Mouse (Mus musculus) layer of hippocampus, adult 9-10 months (tissue): ENCODE data around the gene Gm11444.

ENCODE experiments used
- DNase-seq: peaks from one replicate; pipeline ENCODE4 v3.0.0; 2022; ENCODE audit warnings: low spot score

Gene Gm11444

GRCm38 (mm10) chr11:85850233-85850632 lies at the start of gene Gm11444:
Gene Gm11444, minus strand, starts transcription at chr11:85850333.
- no peak for DNase-seq

- no peak for DNase-seq
Observed at GRCm38 (mm10) chr11:85896335-85896985, 46.3 kb upstream of the Gm11444 start.

GRCm38 (mm10) chr11:85894731-85895545 lies 44.8 kb upstream of the Gm11444 start:
- DNase-seq = no peak

GRCm38 (mm10) chr11:85894136-85894530 lies 44.0 kb upstream of the Gm11444 start:
- no peak for DNase-seq

GRCm38 (mm10) chr11:85893400-85894135 lies 43.4 kb upstream of the Gm11444 start:
- no peak for DNase-seq

GRCm38 (mm10) chr11:85892771-85893170 lies 42.6 kb upstream of the Gm11444 start:
- DNase-seq = no peak

DNA sequence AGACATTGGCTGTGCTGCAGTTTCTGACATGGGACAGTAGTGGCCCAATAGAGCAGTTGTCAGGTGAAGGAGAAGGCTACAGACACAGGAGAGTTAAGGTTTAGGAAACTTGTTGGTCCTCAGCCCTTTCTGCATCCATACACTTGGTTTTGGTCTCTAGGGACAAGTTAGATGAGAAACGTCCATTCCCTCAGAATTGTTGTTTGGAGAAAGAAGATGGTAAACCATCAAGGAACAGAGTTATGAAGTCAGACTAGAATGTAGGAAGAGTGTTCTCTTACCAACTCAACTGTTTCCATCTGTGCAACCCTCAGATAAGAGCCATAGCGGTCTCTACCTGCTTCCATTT lies 41.5 kb upstream of the Gm11444 start:
- DNase-seq = no peak

- no peak for DNase-seq
Observed at GRCm38 (mm10) chr11:85891010-85891691, 41.0 kb upstream of the Gm11444 start.

- DNase-seq = no peak
Observed at GRCm38 (mm10) chr11:85890563-85890845, 40.4 kb upstream of the Gm11444 start.

- no peak for DNase-seq
Observed at GRCm38 (mm10) chr11:85889730-85890562, 39.8 kb upstream of the Gm11444 start.

- DNase-seq = no peak
Observed at GRCm38 (mm10) chr11:85889056-85889729, 39.1 kb upstream of the Gm11444 start.

DNA sequence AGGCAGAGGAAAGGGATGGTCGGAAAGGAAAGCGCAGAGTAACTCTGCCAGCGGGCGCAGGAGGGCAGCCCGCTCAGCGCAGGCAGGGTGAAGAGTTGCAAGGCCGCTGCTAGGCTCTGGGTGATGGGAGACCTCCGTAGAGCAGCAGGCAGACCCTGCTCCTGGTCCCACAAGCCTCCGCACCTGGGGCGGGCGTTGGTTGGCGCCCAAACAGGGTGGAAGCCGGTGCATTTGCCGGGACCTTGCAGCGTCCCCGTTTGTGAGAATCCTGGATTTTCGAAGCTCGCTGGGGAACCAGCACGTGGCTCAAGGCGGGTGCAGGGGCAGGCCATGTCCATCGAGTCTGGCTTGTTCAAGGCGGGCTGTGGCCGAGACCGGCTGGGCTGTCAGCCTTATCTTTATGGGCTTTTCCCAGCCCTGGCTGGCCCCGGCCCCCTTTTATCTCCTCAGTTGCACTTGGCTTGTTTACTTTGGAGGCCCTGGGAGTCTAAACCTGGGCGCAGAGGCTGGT lies 38.4 kb upstream of the Gm11444 start:
- DNase-seq = no peak

DNA sequence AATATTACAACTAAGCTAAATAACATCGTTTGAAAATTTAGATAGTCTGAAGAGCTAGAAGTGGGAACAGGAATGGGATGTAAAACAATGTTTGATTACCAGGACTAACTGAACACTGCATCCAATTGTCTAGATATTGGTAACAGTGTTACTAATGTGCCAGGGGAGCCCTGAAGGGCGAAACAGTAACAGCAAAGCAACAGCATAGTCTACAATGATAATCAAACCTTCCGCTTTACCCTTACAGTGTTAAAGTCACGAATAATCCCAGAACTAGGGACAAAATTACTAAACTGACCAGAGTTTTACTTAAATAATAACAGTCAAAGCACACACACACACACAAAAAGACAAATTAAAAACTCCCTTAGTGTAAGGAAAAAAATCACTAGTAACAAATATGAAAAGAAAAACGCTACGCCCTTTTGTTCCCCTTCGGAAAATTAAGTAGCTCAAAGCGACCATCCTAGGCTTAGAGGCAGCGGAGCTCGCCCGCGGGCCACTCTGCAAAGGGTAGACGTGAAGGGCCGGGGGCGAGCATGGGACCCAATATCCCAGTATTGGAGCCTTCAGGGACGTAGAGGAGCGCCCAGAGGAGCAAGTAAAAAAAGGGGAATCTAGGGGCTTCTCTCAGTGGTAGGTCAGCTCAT lies 37.8 kb upstream of the Gm11444 start:
- DNase-seq = no peak

DNA sequence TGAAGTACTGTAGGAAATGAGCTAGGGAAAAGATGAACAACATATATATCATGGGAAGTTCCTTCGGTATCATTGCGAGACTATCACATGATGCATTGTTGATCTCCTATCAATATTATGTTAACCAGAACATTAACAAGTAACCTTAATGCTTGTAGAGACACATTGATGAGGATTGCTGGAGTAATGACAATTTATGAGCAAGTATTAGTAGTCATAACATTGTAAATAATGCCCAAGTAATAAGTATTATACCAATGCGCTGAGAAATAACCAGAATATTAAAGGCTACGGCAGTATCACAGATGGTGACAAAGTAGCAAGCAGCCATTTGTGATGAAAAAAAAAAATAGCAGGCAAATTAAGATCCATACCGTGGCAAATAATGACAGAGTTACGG lies 37.1 kb upstream of the Gm11444 start:
- DNase-seq = no peak

- DNase-seq = no peak
Observed at GRCm38 (mm10) chr11:85886429-85886785, 36.3 kb upstream of the Gm11444 start.

- no peak for DNase-seq
Observed at GRCm38 (mm10) chr11:85885665-85886428, 35.7 kb upstream of the Gm11444 start, which contains the start of gene Tbx4. Gene Tbx4, plus strand, starts transcription at chr11:85886422.

GRCm38 (mm10) chr11:85884498-85884897 lies 34.4 kb upstream of the Gm11444 start:
- no peak for DNase-seq

GRCm38 (mm10) chr11:85876059-85876788 lies 26.1 kb upstream of the Gm11444 start:
- DNase-seq = no peak

DNA sequence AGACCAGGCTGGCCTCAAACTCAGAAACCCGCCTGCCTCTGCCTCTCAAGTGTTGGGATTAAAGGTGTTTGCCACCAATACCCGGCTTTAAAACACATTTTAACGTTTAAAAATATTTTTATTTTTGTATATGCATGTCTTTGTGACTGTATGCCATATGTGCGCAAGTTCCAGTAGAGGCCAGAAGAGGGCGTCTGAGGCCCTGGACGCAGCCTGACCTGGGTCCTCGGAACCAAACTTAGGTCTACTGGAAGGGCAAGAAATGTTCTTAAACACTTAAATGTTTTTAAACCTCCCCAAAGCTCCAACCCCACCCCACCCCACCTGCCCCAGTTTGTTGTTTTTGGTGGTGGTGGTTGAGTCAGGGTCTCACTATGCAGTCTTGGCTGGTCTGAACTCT lies 14.2 kb upstream of the Gm11444 start:
- DNase-seq = no peak
